Mouse (Mus musculus) testis, adult 2 months (tissue): Measurements from ENCODE around the gene Slc25a42.

ENCODE experiments used
- CTCF ChIP-seq: fragments of 200-500 bp; IDR thresholded peaks from 2 replicates; pipeline ENCODE4 v1.5.1; 2012; ENCODE audit warnings: low read depth, mild to moderate bottlenecking, inconsistent platforms, low read length, moderate library complexity; ENCODE audit not compliant: control insufficient read depth, insufficient read depth, insufficient replicate concordance
- POLR2A ChIP-seq: fragments of 200-500 bp; IDR thresholded peaks from 2 replicates; pipeline ENCODE4 v1.6.1; 2012; ENCODE audit warnings: low read depth, mild to moderate bottlenecking, inconsistent platforms, low read length, moderate library complexity; ENCODE audit not compliant: control insufficient read depth

DNA sequence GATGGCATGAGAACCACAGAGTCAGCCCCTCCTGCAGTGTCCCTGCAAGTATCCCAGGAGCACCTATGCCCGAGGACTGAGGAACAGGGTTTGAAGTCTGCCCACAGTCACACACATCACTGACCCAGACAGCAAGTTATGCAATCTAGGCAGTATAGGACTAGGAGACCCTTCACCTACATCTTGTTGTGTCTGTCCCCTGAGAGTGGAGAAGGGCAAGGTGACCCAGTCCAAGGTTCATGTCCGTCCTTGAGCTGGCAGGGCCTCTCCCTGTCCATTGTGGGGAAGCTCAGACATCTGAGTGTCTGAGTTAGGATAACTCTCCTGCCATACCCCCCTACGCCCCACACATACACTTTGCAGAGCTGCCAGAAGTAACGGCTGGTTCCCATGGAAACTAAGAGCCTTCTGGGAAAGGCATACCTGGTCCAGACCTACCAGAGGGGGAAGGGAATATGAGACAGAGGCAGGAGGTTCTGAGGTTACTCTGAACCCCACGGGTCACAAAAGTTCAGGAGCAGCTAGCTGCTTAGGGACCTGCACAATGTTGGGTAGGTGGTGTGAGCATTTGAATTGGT is 7.1 kb upstream of the Slc25a42 start:
- TF ChIP-seq CTCF (no peak), POLR2A (no peak)
